Mouse (Mus musculus) left cerebral cortex, adult 18-20 months (tissue): ENCODE data around the gene Irf9. TPM values are rescaled to one million over a fixed set of nuclear protein-coding genes. Genes with fewer than 3 reads are reported as not detected.

ENCODE experiments used
- DNase-seq, 2 experiments: peaks; one replicate each; pipeline ENCODE4 v3.0.0; 2021 to 2022; ENCODE audit warnings: low spot score in 2 of 2, mixed read lengths in 1 of 2
- total RNA-seq, 2 experiments: library from RNA; stranded (reverse); gene quantifications; 2 replicates each; pipeline ENCODE4 v1.2.3; 2021

Gene Irf9
- total RNA-seq, 2 experiments from 2014 or later, result 11.7 to 11.8 TPM

DNA sequence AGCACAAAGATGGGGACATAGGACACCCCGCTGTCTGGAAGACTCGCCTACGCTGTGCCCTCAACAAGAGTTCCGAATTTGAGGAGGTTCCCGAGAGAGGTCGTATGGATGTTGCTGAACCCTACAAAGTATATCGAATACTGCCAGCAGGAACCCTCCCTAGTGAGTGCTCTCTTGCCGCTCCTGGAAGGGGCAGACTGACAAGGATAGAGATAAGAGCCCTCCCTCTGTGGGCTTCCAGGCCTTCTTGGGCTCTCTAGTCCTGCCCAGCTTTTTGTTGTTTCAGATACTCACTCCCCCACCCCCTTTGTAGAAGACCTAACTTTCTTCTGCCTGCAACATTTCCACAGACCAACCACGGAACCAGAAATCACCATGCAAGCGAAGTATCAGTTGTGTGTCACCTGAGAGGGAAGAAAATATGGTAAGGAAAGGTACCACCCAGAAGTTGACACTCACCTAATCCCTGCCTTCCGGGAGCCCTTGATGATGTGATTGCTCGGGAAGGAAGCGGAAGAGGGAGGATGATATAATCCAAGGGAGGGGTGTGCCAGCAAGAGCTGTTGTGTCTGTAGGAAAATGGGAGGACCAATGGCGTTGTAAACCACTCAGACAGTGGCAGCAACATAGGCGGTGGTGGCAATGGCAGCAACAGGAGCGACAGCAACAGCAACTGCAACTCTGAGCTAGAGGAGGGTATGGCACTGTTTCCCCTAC lies 2.5 kb downstream of the Irf9 start:
- no peak for DNase-seq

DNA sequence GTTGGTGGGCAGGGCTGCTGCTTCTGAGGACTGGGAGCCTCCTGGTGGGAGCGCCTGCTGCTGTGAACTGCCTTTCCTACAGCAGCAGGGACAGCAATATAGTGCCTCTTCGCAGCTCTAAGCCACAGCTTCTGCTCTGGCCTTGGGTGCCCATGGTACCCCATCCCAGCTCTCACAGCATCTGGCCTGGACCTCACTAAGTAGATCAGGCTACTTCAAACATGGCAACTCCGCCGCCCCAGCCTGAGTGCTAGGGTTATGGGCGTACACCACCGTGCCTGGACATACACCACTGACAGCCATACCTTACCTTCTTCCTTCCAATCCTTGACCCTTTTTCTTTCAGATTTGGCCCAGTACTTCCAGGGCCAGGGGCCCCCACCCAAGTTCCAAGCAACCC lies 5.0 kb downstream of the Irf9 start:
- DNase-seq, result no peak

DNA sequence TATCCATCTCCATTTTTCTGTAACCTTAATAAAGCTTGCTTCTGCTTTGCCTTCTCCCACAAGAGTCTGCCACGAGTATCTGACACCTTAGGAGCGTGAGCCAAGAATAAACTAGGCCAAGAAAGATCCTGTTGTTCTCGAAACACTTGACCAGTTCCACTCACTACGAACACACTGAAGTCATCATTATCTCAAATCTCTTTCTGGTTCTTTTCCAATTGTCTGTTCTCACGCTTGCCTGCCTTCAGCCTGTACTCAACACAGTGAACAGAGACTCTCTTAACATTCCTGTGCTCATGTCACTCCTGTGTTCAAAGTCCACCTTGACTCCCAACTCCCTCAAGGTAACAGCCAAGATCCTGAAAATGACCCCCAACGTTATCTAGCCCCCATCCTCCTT lies 10.0 kb downstream of the Irf9 start:
- DNase-seq, result no peak

DNA sequence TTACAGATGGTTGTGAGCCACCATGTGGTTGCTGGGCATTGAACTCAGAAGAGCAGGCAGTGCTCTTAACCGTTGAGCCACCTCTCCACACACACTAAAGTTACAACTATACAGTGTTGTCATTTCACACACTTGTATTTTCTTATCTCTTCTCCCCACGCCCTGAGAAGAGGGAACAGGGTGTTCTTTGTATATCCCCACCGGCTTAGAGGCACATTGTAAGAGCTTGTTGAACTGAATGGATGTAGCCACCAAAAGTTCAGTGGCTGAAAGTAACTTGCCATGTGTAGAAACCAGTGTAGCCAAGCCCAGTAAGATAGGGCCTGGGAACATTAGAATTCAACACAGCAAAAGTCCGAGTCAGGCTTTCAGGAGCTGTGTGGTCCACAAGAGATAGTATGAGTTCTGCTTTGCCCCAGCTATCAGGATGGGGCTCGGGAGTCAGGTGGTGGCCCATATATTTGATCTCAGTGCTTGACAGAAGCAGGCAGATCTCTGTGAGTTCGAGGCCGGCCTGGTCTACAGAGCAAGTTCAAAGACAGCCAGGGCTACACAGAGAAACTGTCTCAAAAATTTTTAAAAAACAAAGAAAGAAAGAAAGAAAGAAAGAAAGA lies 11.3 kb downstream of the Irf9 start:
- no peak for DNase-seq

DNA sequence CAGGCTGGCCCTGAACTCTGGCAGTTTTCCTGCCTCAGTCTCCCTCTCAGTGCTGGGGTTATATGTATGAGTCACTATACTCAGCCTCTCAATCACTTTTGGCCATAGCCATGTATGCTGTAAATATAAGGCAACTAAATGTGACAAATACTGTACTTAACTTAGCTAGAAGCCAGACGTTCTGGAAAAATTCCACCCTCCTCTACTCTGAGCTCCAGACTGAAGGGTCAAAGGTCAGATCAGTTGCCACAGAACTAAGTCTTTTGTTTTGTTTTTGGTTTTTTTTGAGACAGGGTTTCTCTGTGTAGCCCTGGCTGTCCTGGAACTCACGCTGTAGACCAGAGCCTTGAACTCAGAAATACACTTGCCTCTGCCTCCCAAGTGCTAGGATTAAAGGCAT lies 12.5 kb downstream of the Irf9 start:
- DNase-seq, result no peak

DNA sequence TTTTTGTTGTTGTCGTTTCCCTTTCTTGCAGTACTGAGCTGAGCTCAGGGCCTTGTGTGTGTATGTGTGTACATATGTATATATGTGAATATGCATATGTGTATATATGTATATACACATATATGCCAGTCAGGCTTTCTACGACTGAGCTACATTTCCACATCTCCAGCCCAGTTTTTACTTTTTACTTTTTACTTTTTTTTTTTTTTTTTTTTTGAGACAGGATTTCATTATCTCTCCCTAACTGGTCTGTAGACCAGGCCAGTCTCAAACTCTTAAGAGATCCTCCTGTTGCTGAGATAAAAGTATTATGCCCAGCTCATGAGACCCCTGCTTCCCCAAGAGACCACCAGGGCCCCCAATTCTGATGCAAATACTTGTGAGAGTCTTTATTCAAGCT lies 13.5 kb downstream of the Irf9 start:
- no peak for DNase-seq

DNA sequence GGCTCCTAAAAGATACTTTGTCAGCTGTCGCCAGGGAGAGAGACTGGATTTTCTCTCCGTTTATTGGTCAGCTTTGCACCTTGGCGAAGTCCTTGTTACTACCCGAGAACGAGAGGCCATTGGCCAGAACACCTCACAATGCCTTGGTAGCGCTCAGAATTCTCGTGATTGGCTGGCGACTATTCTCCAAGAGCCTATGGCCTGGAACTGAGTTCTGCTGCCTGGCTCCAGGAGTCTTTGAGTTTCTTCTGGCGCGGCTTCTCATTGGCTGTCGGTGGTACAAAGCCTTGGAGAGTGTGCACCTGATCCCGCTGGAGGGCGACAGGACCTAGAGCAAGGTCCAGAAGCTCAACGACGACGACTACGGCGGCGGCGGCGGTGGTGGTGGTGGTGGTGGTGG lies 14.5 kb downstream of the Irf9 start, which contains the start of gene Rec8:
Gene Rec8 (plus strand): TSS at position 216 of the 400 bp plus-strand sequence.
- DNase-seq, result no peak

DNA sequence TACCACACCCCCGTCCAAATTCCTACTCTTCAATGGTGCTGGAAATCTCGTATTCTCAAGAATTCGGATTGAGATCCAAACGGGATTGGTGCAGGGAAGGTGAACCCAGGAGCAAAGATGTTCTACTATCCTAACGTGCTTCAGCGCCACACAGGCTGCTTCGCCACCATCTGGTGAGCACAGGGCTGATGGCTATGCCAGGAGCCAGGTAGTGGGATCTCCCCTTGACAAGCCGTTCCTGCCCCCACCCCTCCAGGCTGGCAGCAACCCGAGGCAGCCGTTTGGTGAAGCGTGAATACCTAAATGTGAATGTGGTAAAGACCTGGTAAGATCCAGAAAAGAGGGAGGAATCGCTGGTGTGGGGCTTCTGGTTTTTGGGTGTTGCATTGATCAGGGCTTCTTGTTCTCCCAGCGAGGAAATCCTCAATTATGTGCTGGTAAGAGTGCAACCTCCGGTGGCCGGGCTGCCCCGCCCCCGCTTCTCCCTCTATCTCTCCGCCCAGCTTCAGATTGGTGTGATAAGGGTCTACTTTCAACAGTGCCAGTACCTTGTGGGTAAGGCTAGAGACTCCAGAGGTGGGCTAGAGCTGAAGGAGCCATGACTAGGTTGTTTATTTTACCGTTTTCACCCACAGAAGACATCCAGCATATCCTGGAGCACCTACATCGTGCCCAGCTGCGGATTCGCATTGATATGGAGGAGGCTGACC lies 15.3 kb downstream of the Irf9 start:
- no peak for DNase-seq

DNA sequence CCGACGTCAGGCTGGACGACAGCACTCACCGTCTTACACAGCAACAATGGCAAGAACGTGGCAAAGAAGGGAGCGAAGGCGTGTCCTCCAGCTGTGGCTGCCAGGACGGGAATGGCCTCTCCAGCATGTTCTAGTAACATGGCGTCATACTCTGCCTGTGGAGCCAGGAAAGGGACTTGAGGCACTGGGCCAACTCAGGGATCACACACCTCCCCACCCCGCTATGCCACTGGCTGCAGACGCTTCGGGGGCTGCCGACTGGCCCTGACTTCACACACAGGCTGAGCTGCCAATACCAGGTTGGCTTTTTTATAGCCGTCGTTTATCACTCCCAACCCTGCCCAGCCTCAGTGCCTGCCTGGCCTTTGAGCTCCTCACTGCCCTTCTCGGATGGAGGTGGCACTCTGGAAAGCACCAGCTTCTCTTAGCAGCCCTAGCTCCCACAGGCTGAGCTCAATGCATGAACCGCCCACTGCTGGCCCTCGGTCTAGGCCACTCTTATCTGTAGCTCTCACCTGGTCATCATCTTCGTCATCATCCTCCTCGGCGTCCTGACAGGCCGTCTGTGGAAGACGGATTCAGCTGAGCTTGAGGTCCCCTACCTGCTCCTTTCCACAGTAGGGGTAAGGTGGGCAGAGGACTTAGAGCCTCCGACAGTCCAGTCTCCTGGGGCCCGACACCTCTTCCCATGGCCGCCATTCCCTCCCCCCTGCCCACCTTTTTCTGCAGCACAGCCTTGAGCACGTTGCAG lies 24.9 kb downstream of the Irf9 start:
- no peak for DNase-seq

DNA sequence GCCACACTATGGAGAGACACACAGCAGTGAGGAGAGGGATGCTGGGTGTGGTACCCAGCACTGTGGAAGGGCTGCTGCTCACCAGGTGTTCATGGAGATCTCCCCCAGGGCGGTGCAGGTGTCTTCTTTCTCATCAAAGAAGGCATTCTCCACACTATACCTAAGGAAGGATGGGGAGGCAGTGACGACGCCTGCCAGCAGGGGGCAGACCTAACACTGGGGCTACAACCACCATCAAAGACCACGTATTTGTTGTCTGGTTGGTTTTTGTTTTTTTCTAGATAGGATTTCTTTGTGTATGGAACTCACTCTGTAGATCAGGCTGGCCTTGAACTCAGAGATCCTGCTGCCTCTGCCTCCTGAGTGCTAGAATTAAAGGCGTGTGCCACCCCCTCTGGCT lies 25.9 kb downstream of the Irf9 start:
- peak; percentile 35 to 36 for DNase-seq

DNA sequence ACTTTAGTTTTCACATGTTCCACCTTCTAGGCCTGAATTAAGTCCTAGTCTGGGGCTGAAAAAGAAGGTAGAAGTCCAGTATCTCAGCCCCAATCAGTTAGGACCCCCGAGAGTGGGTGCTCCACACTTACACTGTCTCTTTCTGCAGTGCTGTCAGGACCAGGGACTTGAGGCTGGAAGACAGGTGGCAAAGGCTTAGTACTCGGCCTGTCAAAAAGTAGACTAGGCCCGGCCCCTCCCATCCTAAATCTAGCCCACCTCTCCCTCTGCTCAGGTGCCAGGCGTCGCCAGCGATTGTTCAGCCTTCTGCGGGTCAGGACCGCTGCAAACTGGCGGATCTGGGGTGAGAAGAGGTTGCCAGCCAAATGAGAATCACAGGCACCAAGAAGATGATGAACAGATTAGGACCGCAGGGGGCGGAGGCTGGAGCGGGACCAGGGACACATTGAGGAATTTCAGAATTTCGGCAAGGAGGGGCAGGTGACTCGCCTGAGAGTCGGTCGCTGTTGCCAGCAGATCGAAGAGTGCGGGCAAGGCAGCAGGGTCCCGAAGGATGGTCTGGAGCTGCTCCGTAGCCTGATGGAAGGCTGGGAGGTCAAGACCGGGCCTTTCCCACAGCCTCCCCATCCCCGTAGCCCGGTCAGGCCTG lies 31.6 kb downstream of the Irf9 start:
- peak; percentile 25 to 40 for DNase-seq

DNA sequence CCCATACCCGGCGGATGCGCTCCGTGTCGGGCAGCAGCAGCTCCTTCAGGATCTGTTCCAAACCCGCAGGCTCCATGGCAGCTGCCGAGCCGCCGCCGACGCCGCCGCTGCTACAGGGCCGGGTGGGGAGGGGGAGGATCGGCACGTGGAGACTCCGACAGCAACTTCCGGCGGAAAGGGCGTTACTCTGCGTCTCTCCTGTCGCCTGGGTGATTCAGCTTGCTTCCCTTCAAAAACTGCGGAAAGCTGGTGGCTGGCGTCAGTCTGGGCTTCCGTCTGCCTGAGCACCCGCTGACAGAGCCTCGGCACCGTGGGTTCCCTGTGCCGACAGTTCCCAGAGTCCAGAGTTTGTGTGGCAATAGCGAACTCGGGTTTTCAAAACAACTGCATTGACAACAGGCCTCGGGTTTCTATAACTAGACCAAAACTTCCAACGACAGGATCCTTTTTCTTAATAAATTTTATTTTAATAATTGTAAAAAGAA lies 32.2 kb downstream of the Irf9 start, which contains the start of gene Ipo4:
Gene Ipo4 (minus strand): TSS at position 435 of the 485 bp plus-strand sequence.
- DNase-seq, result peak; percentile 88 to 91

DNA sequence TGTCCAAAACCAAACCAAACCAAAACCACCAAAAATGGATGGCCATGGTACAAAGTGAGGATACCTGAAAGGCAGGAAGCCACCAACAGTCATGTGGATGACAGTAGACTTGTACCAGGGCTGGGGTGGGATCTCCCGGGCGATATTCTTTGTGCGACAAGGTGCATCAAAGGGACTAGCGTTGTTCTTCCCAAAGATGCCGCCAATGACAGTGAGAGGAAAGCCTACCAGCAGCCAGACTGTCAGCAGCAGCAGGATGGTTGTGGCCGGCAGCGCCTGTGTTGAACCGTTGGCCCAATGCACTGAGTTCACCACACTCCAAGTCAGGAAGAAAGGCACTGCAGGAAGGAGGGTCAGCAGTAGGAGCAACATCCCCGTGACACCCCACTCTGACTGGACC lies 34.4 kb downstream of the Irf9 start, which contains the start of gene Gm49378:
Gene Gm49378 (minus strand): TSS at position 101 of the 400 bp plus-strand sequence.
- no peak for DNase-seq

DNA sequence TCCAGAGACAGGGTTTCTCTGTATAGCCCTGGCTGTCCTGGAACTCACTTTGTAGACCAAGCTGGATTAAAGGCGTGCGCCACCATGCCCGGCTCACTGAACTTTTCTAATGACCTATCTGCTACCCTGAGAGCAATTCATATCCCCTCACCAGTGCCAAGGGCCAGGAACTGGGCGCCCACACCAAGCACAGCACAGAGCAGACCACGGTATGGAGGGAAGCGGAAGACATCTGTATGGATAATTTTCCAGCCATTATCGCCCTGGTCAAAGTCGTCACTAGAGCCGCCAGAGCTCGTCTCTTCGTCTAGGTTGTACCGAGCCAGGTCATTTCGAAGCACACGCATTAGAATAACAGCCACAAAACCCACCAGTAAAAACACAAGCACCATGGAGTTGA lies 37.4 kb downstream of the Irf9 start:
- DNase-seq, result no peak

DNA sequence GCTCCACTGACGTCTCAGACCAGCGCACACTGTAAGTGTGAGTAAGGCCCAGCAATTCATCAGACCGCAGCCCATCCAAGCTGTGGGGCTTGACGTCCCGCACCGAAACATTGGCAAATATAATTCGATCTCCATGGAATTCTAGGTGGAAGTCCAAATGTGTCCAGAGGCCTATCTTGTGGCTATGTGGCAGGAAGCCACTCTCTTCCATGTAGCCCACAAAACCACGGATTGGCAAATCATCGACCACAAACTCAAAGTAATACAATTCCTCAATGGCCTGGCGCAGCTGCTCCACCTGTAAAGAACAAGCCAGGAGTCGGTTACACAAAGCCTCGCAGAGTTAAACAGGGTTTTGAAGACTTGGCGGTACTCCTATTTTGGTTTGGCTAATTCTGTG lies 37.9 kb downstream of the Irf9 start:
- DNase-seq, result no peak

DNA sequence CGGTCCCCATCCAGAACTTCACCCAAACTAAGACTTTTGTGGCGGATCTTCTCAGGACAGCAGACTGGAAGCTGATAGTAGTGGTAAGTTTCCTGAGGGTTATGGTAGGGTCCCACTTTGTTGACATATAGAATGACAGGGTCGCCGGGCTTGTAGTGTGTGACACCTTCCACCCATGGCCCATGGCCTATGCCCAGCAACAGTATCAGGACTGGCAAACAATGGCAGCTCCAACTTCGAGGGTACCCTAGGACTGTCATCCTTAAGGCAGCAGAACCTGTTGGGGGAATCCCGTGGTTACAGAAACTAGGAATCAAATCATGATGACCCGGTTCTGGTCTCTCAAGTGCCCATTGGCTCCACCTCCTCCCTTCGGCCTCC lies 39.3 kb downstream of the Irf9 start:
- no peak for DNase-seq

DNA sequence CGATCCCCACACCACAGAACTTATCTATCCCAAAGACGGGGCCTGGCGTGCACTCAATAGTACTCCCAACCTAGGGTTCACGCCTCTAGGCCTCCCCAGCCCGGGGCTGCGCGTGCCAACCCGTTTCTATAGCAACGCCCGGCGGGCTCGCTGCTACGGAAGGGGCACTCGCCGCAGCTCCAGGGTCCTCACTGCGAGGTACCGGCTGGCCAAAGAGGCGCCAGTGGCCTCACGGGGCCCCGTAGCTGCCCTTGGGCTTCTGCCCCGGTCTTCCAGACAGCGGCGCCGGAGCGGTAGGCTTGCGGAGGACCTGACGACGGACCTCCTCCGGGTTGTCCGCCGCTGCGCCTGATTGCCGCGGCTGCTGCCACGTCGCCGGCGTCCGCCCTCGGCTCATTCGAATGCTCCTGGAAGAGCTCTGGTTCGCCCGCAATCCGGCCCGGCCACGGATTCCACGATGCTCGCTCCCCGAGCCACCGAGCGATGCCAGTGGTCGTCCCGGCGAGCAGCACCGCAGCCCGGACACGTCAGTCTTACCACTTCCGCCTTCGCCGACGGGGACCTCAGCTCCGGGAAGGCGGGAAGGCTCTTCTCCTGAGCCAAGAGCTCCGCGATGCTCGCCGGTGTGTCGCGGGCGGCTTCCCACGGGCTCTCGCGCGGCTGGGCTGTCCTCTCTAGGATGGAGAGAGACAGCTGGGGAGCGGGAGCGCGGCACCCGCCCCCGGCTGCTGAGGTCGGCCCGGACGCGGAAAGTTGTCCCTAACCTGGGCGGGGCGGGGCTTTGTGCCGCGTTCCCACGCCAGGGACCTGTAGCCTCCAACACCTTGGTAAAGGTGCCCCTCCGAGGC lies 39.9 kb downstream of the Irf9 start, which contains the start of gene Tm9sf1:
Gene Tm9sf1 (minus strand): TSS at position 747 of the 848 bp plus-strand sequence.
- DNase-seq, result peak; percentile 75 to 85

DNA sequence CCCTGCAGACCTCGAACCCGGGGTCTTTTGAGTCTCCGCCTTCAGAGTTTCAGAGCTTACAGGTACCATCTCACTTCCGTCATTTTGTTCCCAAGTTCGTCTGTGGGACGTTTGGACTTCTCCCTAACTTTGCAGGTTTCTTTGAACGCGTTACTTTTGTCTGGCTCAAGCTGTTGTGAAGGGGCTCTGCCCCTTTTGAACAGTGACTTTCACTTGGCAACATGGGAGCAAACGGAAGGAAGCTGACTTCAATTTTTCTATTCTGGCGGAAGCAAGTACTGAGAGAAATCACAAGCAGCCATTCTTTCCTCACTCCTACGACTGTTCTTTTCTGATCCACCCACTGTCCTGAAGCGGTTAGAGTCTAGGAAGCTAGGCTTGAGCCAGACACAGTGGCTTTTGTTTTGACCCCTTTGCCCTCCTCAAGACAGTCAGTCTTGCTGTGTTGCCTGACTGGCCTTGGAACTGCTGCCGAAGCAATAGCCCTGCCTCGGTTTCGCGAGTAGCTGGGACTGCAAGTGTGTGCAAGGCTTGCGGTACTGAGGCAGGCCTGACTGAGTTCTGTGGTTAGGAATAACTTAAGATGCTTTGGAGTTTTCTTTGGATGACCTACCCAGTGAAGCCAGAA lies 41.0 kb downstream of the Irf9 start:
- DNase-seq, result no peak

DNA sequence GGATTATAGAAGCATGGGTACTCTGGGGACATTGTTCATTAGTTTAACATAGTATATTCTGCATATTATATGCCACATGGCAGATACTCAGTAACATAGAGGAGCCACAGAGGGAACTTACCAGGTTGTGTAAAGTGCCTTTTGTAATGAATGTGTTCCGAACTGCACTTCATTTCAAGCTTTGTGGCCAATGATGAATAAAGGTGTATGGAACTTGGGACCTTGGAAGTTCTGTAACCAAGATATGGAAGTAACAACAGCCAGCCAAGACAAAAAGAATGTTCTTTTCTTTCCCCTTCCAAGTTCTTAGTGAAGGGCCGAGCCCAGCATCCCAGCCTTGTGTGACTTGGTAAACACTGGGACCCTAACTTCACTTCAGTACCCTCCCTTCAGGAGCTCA lies 46.5 kb downstream of the Irf9 start, which contains the start of gene Tssk4:
Gene Tssk4 (plus strand): TSS at position 301 of the 400 bp plus-strand sequence.
- no peak for DNase-seq
